Mouse (Mus musculus): ENCODE measurements at regions not wholly inside any gene's neighbourhood (a gene's known extent, or its start where the extent isn't known, plus 50 kb on each side); places are given as distances from the start of the nearest gene placed in this dataset.

DNA sequence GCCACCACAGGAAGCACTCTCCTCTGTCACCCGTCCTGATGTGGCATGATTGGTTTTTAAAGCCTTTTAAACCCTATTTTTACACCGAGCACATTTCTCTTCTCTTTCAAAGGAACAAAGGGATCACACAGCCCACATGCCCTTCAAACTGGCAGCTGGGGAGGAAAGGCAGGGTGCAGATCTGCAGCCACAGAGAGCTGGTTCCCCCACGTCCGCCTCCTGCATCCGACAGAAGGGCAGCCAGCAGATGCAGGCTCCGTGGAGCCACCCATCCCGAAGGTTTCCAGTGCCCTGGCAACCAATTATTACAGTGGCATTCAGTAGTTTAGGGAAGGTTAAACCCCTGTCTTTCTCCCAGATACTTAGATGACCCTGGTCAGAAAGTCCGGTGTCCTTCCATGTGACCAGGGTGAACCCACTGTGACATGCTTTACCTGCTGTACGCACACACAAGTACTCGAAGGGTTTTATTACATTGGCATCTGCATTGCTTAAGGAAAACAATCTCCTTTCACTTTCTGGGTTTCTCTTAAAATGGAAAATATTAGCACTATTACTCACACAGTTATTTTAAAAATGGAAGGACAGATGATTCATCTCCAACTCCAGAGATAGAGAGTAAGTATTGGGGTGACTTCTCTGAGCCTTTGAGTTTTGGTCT lies 156.7 kb upstream of the Ubl3 start:
- H3K4me1 ChIP-seq (ENCODE audit: control insufficient read depth, insufficient read depth, low read length): peaks cover 15% of the 10 kb centered on the region
- H3K36me3 ChIP-seq (ENCODE audit: control insufficient read depth, insufficient read depth, low read length): no peaks in the 10 kb centered on the region
- H3K27me3 ChIP-seq (ENCODE audit: control insufficient read depth, insufficient read depth, low read length): no peaks in the 10 kb centered on the region
- no peak overlapping the region for H3K9ac ChIP-seq (ENCODE audit: low read depth, low read length)
- H3K4me2 ChIP-seq: peak overlapping the region; percentile 40
- WGBS (ENCODE audit: insufficient replicate concordance): 34% methylated on average over 10 of the region's 10 CpGs
- no peak overlapping the region for H3K4me3 ChIP-seq (ENCODE audit: low read depth, low read length)
- no peaks in the 10 kb centered on the region for H3K9me3 ChIP-seq (replicated peaks; ENCODE audit: control insufficient read depth, low read length)
- H3K27ac ChIP-seq (ENCODE audit: low read depth, low read length): no peak overlapping the region
- ATAC-seq (replicated peaks; ENCODE audit: insufficient number of reproducible peaks, low FRiP score, low TSS enrichment): no peak

DNA sequence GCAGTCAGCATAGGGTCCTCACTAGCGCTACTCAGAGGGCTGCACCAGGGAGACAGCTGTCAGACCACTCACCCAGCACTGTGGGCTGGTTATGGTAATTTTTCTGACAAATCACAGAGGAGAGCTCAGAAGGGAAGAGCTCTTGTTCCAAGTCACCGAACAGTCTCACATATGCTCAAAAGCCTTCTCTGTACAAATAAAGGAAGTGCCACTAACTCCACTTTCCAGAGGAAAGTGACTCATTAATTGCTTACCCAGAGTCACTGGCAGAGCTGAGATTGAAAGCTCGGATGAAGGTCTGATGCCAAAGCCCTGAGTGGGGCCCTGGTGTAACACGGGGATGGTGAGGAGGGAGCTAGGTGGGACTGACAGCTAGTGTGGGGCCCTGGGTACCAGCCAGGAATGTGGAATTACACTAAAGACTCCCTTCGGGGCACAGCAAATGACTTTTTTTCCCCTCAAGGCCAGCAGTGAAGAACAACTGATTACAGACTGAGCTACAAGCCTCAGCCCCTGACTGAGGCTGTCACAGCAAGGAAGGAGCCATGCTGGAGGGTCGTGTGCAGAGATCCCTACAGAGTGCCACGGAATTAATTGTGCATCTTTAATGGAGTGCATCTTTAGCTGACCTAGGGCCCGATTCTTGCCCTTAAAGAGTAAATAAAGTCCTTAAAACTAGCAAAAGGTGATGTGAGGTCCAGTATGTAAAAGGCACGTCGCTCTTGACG lies 155.6 kb upstream of the Ubl3 start:
- Histone ChIP-seq H3K4me3 (ENCODE audit: low read depth, low read length) (no peak overlapping the region), H3K4me2 (peak overlapping the region; percentile 40), H3K27ac (ENCODE audit: low read depth, low read length) (no peak overlapping the region; the same call in 1 of the 2 replicates), H3K36me3 (ENCODE audit: control insufficient read depth, insufficient read depth, low read length) (no peaks in the 10 kb centered on the region), H3K9ac (ENCODE audit: low read depth, low read length) (no peak overlapping the region), H3K9me3 (replicated peaks; ENCODE audit: control insufficient read depth, low read length) (no peaks in the 10 kb centered on the region), H3K4me1 (ENCODE audit: control insufficient read depth, insufficient read depth, low read length) (peaks cover 15% of the 10 kb centered on the region), H3K27me3 (ENCODE audit: control insufficient read depth, insufficient read depth, low read length) (no peaks in the 10 kb centered on the region)
- 25% methylated on average over 11 of the region's 11 CpGs for WGBS (ENCODE audit: insufficient replicate concordance)
- ATAC-seq (replicated peaks; ENCODE audit: insufficient number of reproducible peaks, low FRiP score, low TSS enrichment): no peak

DNA sequence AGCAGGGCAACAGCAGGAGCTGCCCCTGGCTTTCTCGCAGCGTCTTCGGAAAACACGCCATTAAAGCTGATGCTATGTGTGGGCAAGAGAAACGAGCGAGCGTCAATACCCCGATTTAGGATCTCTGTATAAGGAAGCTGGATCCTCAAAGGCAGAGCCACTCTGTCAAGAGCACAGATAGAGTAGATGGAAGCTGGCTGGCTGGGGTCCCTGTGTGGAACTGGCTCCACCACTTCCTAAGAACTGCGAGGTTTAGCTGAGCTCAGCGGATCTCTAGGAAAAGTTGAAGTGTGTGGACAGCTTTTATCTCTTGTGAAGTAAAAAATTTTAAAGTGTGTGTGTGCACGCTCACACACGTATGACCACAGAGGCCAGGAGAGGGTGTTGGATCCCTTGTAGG lies 154.7 kb upstream of the Ubl3 start:
- WGBS (ENCODE audit: insufficient replicate concordance): 57% methylated on average over 12 of the region's 12 CpGs
- no peaks in the 10 kb centered on the region for H3K9me3 ChIP-seq (replicated peaks; ENCODE audit: control insufficient read depth, low read length)
- ATAC-seq (replicated peaks; ENCODE audit: insufficient number of reproducible peaks, low FRiP score, low TSS enrichment): no peak
- peaks cover 15% of the 10 kb centered on the region for H3K4me1 ChIP-seq (ENCODE audit: control insufficient read depth, insufficient read depth, low read length)
- no peaks in the 10 kb centered on the region for H3K27me3 ChIP-seq (ENCODE audit: control insufficient read depth, insufficient read depth, low read length)
- no peak overlapping the region for H3K4me3 ChIP-seq (ENCODE audit: low read depth, low read length)
- no peaks in the 10 kb centered on the region for H3K36me3 ChIP-seq (ENCODE audit: control insufficient read depth, insufficient read depth, low read length)
- H3K4me2 ChIP-seq: no peak overlapping the region
- no peak overlapping the region for H3K27ac ChIP-seq (ENCODE audit: low read depth, low read length)
- no peak overlapping the region for H3K9ac ChIP-seq (ENCODE audit: low read depth, low read length)

DNA sequence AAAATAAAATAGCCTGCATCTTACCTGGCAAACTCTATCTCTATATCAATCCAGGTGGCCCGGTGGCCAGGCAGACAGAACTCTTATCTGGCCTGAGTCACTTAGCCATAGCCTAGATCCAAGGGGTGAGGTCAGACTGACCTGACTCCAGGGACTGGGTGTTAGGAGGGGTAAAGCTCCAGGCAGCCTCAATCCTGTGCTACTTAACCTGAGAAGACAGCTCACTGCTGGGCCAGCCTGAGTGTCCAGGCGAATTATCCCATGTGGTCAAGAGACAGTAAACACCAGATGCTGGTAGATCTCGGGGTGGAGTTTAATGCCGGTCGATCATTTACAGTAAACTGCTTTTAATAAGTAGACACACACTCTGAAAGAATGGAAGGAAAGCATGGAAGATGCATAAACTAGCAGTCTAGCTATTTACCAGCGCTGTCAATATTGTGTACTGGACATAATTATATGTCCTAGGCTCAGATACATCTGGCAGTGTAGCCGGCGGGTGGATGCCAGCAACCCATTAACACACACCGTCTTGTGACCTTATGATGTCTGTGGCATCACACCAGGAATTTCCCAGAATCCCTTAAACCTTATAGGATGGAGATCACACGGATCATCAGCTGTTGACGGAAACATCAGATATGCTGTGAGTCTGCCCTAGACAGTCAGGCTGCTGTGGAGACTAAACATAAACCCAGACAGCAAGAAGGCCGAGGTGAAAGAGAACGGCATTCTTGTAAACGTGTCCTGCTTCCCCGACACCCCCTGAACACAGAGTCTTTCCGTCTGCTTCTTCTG lies 153.9 kb upstream of the Ubl3 start:
- Histone ChIP-seq H3K27ac (ENCODE audit: low read depth, low read length) (no peak overlapping the region), H3K9me3 (replicated peaks; ENCODE audit: control insufficient read depth, low read length) (no peaks in the 10 kb centered on the region), H3K9ac (ENCODE audit: low read depth, low read length) (no peak overlapping the region), H3K27me3 (ENCODE audit: control insufficient read depth, insufficient read depth, low read length) (no peaks in the 10 kb centered on the region), H3K4me3 (ENCODE audit: low read depth, low read length) (no peak overlapping the region), H3K4me2 (no peak overlapping the region), H3K36me3 (ENCODE audit: control insufficient read depth, insufficient read depth, low read length) (no peaks in the 10 kb centered on the region), H3K4me1 (ENCODE audit: control insufficient read depth, insufficient read depth, low read length) (peaks cover 15% of the 10 kb centered on the region)
- 67% methylated on average over 16 of the region's 16 CpGs for WGBS (ENCODE audit: insufficient replicate concordance)
- no peak for ATAC-seq (replicated peaks; ENCODE audit: insufficient number of reproducible peaks, low FRiP score, low TSS enrichment)

DNA sequence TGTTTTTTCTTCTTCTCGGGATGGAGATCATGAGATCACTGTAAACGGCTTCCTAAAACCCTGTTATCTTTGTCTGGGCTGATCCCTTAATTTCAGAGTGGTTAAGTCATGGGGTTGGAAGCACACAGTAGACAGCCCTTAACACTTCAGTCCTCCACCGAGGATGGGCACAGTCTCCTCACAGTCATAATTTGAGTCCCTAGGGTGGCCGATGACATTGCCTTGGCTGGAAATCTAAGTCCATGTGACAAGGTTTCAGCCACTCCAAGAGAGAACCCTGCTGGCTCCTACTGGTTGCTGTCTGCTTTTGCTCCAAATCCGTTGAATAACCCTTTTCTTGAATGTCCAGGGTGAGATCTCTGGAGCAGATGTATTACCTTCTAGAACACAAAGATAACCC lies 152.2 kb upstream of the Ubl3 start:
- peaks cover 15% of the 10 kb centered on the region for H3K4me1 ChIP-seq (ENCODE audit: control insufficient read depth, insufficient read depth, low read length)
- no peak overlapping the region for H3K27ac ChIP-seq (ENCODE audit: low read depth, low read length)
- H3K9me3 ChIP-seq (replicated peaks; ENCODE audit: control insufficient read depth, low read length): no peaks in the 10 kb centered on the region
- H3K36me3 ChIP-seq (ENCODE audit: control insufficient read depth, insufficient read depth, low read length): no peaks in the 10 kb centered on the region
- no peak overlapping the region for H3K4me2 ChIP-seq
- ATAC-seq (replicated peaks; ENCODE audit: insufficient number of reproducible peaks, low FRiP score, low TSS enrichment): no peak
- no peaks in the 10 kb centered on the region for H3K27me3 ChIP-seq (ENCODE audit: control insufficient read depth, insufficient read depth, low read length)
- H3K9ac ChIP-seq (ENCODE audit: low read depth, low read length): no peak overlapping the region
- H3K4me3 ChIP-seq (ENCODE audit: low read depth, low read length): no peak overlapping the region
- WGBS (ENCODE audit: insufficient replicate concordance): 45% methylated on average over 5 of the region's 5 CpGs

DNA sequence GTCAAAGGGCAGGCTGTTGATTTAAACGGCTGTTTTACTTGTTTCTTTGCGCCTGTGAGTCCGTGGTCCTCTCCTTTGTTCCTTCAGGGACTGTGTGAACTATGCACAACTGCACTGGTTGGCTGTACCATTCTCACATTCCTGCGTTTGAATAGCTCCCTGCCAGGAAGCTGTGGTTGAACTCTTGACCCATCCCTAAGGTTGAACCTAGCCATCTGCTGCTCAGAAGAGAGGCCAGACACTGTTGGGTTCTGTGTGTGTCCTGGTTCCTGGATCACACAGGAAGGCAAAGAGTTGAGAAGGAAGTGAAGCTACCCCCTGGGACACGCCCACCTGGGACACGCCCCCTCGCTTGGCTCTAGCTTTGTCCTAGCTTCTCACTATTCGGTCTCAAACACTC lies 149.3 kb upstream of the Ubl3 start:
- H3K9ac ChIP-seq (ENCODE audit: low read depth, low read length): no peak overlapping the region
- 59% methylated on average over 8 of the region's 8 CpGs for WGBS (ENCODE audit: insufficient replicate concordance)
- H3K4me3 ChIP-seq (ENCODE audit: low read depth, low read length): no peak overlapping the region
- H3K36me3 ChIP-seq (ENCODE audit: control insufficient read depth, insufficient read depth, low read length): no peaks in the 10 kb centered on the region
- no peak overlapping the region for H3K4me2 ChIP-seq
- no peaks in the 10 kb centered on the region for H3K27me3 ChIP-seq (ENCODE audit: control insufficient read depth, insufficient read depth, low read length)
- no peaks in the 10 kb centered on the region for H3K9me3 ChIP-seq (replicated peaks; ENCODE audit: control insufficient read depth, low read length)
- 0 out of 2 replicates have a peak, but pooled peaks cover under 1% of the 10 kb centered on the region for H3K4me1 ChIP-seq (ENCODE audit: control insufficient read depth, insufficient read depth, low read length)
- no peak overlapping the region for H3K27ac ChIP-seq (ENCODE audit: low read depth, low read length)
- peak; percentile 42; the same call in 1 of the 2 replicates for ATAC-seq (replicated peaks; ENCODE audit: insufficient number of reproducible peaks, low FRiP score, low TSS enrichment)

DNA sequence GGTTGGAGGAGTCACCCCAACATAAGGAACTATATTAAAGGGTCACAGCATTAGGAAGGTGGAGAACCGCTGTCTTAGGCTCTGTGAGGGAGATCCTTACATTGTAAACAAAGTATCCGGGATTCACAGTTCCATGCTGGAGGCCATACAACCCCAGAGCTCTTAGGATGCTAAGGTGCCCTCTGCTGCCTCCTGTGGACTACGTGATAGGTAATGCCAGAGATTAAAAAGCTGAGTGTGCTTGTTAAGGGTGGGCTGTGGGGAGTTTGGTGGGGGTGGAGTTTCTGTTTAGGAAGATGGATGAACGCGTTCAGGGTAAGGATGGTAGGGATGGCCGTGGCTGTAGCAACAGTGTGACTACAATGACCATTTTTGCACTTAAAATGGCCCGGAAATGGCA lies 148.4 kb upstream of the Ubl3 start:
- 74% methylated on average over 7 of the region's 7 CpGs for WGBS (ENCODE audit: insufficient replicate concordance)
- Histone ChIP-seq H3K27ac (ENCODE audit: low read depth, low read length) (no peak overlapping the region), H3K27me3 (ENCODE audit: control insufficient read depth, insufficient read depth, low read length) (no peaks in the 10 kb centered on the region), H3K4me1 (ENCODE audit: control insufficient read depth, insufficient read depth, low read length) (no peaks in the 10 kb centered on the region), H3K4me3 (ENCODE audit: low read depth, low read length) (no peak overlapping the region), H3K9me3 (replicated peaks; ENCODE audit: control insufficient read depth, low read length) (no peaks in the 10 kb centered on the region), H3K9ac (ENCODE audit: low read depth, low read length) (no peak overlapping the region), H3K36me3 (ENCODE audit: control insufficient read depth, insufficient read depth, low read length) (no peaks in the 10 kb centered on the region), H3K4me2 (no peak overlapping the region)
- no peak for ATAC-seq (replicated peaks; ENCODE audit: insufficient number of reproducible peaks, low FRiP score, low TSS enrichment)

DNA sequence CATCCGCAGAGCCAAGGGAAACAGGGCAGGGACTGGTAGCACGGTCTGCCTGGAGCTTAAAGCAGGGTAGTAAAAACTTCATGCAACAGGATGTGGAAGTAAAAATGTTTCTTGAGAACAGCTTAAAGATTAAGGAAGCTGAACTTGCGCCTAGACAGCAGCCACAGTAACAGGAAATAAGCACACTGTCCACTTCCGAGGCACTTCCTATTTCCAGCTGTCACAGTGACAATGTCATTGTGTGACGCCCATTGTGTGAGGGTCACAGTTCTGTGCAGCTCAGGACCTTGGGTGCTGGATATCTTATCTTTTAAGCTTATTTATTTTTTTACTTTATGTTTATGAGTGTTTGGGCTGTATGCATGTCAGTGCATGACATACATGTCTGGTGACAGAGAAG lies 147.7 kb upstream of the Ubl3 start:
- Histone ChIP-seq H3K36me3 (ENCODE audit: control insufficient read depth, insufficient read depth, low read length) (no peaks in the 10 kb centered on the region), H3K4me1 (ENCODE audit: control insufficient read depth, insufficient read depth, low read length) (no peaks in the 10 kb centered on the region), H3K27me3 (ENCODE audit: control insufficient read depth, insufficient read depth, low read length) (no peaks in the 10 kb centered on the region), H3K9me3 (replicated peaks; ENCODE audit: control insufficient read depth, low read length) (no peaks in the 10 kb centered on the region), H3K4me3 (ENCODE audit: low read depth, low read length) (no peak overlapping the region), H3K9ac (ENCODE audit: low read depth, low read length) (no peak overlapping the region), H3K4me2 (no peak overlapping the region), H3K27ac (ENCODE audit: low read depth, low read length) (no peak overlapping the region)
- WGBS (ENCODE audit: insufficient replicate concordance): 78% methylated on average over 5 of the region's 5 CpGs
- ATAC-seq (replicated peaks; ENCODE audit: insufficient number of reproducible peaks, low FRiP score, low TSS enrichment): no peak

Measured in heart, embryonic 11.5 days (tissue).